Mouse (Mus musculus) C3H10T1/2 (cell line): Measurements from ENCODE around the gene Dnaaf1. TPM values are rescaled to one million over a fixed set of nuclear protein-coding genes. Genes with fewer than 3 reads are reported as not detected.

ENCODE experiments used
- polyA plus RNA-seq, 2 experiments: library from polyadenylated mRNA; unstranded; fragments of >200 nt; fragmentation: generic; extraction: Trizol; gene quantifications; one replicate each; pipeline ENCODE4 v1.2.1; 2012; ENCODE audit warnings: missing spikeins in 2 of 2

Gene Dnaaf1
- polyA plus RNA-seq = under 1 TPM; 0.02 to 0.11 TPM

DNA sequence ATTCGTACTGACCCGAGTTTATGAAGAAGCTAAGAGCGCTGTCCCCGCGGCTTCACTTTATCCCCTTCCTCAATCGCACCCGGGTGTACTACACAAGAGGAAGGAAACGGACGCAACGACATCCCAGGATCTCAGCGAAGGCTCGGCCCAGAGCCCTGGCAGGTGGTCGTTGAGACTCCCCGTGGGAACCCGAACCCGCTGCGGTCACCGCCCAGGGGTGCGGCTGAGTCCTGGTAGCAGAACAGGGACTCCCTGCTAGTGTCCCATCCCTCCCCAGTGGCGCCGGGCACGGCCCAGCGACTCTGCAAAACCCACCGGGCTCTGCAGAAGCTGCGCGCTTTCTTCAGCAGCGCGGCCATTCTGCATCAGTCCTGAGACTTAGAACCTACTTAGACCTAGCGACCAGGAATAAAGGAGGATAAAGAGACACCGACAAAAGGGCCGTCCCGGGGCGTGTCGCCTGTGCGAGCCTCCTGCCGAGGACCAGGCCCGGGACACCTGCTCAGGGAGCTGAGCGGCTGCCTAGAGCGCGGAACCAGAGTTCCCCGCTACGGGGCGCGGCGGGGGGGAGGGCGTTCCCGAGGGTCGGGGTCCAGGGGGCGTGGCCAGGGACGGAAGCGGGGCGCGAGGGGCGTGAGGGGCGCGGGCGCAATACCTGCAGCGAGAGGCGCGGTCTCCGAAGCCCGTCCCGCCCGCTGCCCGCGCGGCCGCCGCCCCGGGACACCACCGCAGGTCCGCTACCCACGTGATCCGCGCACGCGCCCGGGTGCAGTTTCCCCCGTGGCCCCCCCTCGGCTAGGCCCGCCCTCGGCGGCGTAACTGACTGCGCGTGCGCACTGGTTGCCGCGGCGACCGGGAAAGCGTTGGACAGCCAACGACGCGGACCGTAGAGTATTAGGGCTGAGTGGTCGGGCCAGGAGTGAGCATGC, at the start of gene Dnaaf1, which contains the start of gene Hsdl1:
TSS of gene Dnaaf1 (plus strand) at position 799 of the 929 bp plus-strand sequence.
TSS of gene Hsdl1 (minus strand) at position 747 of the 929 bp plus-strand sequence.

DNA sequence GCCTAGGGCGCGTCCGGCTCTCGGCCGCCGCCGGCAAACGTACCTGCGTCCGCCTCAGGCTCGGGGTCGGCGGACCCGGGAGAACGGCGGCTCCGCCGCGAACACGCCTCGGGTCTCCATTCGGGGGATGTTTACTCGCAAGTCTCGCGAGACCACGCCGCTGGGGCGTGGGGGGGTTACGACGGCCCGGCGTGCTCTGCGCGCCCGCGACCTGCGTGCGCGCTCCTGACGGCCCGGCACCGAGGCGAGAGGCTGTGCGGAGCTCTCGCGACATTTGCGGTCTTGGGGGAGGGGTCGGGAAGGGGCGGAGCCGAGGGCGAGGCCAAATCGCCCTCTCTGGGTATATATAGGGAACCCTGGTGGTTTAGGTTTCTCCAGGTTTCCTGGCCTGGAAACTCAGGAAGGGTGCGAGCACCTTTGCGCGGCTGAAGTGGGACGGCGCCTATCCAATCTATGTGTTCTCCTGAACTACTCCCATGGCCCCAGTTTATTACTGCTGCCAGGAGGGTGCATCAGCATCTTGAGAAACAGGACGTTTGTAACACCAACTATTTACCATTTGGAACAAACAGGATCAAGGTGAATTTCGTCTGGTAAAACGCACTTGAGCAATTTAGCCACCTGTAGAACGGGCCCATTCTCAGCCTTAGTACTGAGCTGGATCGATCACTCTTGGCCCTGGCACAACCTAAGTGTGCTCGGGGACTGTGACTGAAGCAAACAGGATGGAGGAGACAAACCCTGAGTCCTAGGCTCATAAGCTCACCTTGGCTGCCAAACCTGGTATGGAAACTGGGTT, 16.2 kb upstream of the Dnaaf1 start, which contains the start of gene Mbtps1:
TSS of gene Mbtps1 (minus strand) at position 133 of the 799 bp plus-strand sequence.

DNA sequence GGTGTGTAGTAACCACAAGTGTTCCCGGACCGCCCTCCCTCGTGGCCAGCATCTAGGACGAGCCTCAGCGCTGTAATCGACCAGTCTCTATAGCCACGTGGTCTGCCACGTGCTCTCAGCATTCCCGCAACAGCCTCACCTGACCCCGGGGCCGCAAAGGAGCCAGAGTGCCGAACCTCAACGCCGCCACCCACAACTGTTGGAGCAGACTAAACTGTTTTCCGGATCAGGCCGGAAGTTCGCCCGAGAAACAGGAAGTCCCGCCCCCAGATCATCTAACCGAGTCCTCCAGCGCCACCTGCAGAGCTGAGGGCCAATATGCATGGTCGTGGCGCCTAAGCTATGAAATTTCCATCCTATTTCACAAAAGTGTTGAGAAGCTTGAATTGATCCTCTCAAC, 30.0 kb downstream of the Dnaaf1 start, which contains the start of gene Taf1c:
TSS of gene Taf1c (minus strand) at position 227 of the 400 bp plus-strand sequence.

DNA sequence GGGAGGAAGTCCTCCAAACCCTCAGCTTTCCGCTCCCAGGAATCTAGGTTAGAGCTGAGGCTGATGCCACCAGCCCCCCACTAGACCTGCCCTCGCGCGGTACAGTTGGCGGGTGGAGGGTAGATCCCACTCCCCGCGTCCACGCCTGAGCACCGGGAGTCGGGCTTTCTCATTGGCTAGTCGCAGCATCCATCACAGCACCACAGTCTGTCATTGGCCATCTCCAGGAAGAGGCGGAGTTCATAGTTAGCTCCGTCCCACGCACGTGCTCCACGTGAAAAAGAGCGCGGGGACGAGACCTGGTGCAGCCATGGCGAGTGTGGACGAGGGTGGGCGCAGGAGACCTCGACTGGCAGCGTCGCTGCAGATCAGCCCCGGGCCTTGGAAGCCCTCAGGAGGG, 37.4 kb downstream of the Dnaaf1 start, which contains the start of gene Adad2:
TSS of gene Adad2 (plus strand) at position 277 of the 400 bp plus-strand sequence.

DNA sequence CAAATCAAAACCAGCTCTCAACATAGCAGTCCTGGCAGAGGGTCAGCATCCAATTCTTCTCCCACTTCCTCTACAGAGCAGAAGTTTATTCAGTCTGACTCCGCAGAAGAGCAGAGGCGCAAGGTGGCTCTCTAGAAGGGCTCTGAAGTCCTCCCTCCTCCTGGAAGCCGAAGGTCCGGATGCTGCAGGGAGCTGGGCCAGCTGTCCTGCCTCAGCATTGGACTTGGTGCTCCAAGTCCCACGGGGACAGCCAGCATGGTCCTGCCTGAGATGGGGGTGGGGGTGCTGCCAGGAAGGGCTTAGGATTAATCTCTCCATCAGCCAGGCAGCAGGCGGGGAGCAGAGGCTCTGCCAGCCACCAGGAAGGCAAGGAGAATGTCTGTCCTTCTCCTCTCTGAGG, 60.3 kb downstream of the Dnaaf1 start, which contains the start of gene Kcng4:
TSS of gene Kcng4 (minus strand) at position 303 of the 400 bp plus-strand sequence.

Other genes with a start within 250 kb of the Dnaaf1 start
- 100 to 1,000 TPM in 1 of 2 experiments, 10 to 100 TPM in 1; 80.9 to 274 TPM for gene Hsbp1, start 230.7 kb upstream of the Dnaaf1 start, polyA plus RNA-seq
- 10 to 100 TPM in 1 of 2 experiments, 1 to 10 TPM in 1; 4.3 to 16.0 TPM for gene Mlycd, start 180.4 kb upstream of the Dnaaf1 start, polyA plus RNA-seq
- gene Osgin1, start 141.1 kb upstream of the Dnaaf1 start, polyA plus RNA-seq = 10 to 100 TPM in 1 of 2 experiments, 1 to 10 TPM in 1; 6.6 to 26.9 TPM
- gene Necab2, start 128.5 kb upstream of the Dnaaf1 start, polyA plus RNA-seq = under 1 TPM; 0.02 to 0.05 TPM
- under 1 TPM in 1 of 2 experiments, not detected in 1; 0.07 TPM for gene Slc38a8, start 73.5 kb upstream of the Dnaaf1 start, polyA plus RNA-seq
- 100 to 1,000 TPM in 1 of 2 experiments, 10 to 100 TPM in 1; 18.3 to 106 TPM for gene Mbtps1, start 16.5 kb upstream of the Dnaaf1 start, polyA plus RNA-seq
- 10 to 100 TPM in 1 of 2 experiments, 1 to 10 TPM in 1; 5.9 to 13.4 TPM for gene Hsdl1, start 52 bp upstream of the Dnaaf1 start, polyA plus RNA-seq
- 1 to 10 TPM; 4.8 to 9.1 TPM for gene Taf1c, start 30.0 kb downstream of the Dnaaf1 start, polyA plus RNA-seq
- not detected for gene Adad2, start 37.5 kb downstream of the Dnaaf1 start, polyA plus RNA-seq
- gene Kcng4, start 60.4 kb downstream of the Dnaaf1 start, polyA plus RNA-seq = not detected
- under 1 TPM; 0.02 to 0.04 TPM for gene Wfdc1, start 91.1 kb downstream of the Dnaaf1 start, polyA plus RNA-seq
- gene Atp2c2, start 124.8 kb downstream of the Dnaaf1 start, polyA plus RNA-seq = under 1 TPM; 0.02 to 0.25 TPM
- 1 to 10 TPM; 5.4 to 9.2 TPM for gene Tldc1, start 203.2 kb downstream of the Dnaaf1 start, polyA plus RNA-seq